Mouse (Mus musculus) large intestine, adult 2 months (tissue): Measurements from ENCODE around the gene Srsf2. TPM values are rescaled to one million over a fixed set of nuclear protein-coding genes. Genes with fewer than 3 reads are reported as not detected.
"Not testable (repeated sequence)": the region's sequence is repeated elsewhere in the genome, so short reads cannot be mapped to it uniquely, and the experiment has no call there.

Experiments
- DNase-seq: peaks from one replicate; pipeline ENCODE4 v3.0.0-alpha.2; 2012; ENCODE audit warnings: low read depth, low spot score
- WGBS: fragments of 180-500 bp; shearing (Covaris S2); methylation state at CpG from one replicate; pipeline ENCODE4 v1.1.7; 2018; 5-methylcytosine and 5-hydroxymethylcytosine counted together
- polyA plus RNA-seq: library from polyadenylated mRNA; depleted of rRNA; stranded (reverse); fragments of >200 nt; gene quantifications from 2 replicates; pipeline ENCODE4 v1.2.3, GENCODE M21; 2012; rRNA removed

The Srsf2 gene
- polyA plus RNA-seq, result 264 and 426 TPM in 2 replicates

GRCm38 (mm10) chr11:116852891-116853511 lies at the start of gene Srsf2:
TSS of gene Srsf2 (minus strand) at chr11:116853094.
- no peak for DNase-seq
- under 1% methylated on average over 74 of the region's 74 CpGs for WGBS

GRCm38 (mm10) chr11:116902588-116902987 lies 49.7 kb upstream of the Srsf2 start:
- WGBS, result 78% methylated on average over 10 of the region's 10 CpGs
- DNase-seq, result not testable (repeated sequence)

- 86% methylated on average over 12 of the region's 12 CpGs for WGBS
- DNase-seq, result no peak
These were observed 46.4 kb upstream of the Srsf2 start for GRCm38 (mm10) chr11:116899247-116899646.

GRCm38 (mm10) chr11:116895402-116895801 lies 42.5 kb upstream of the Srsf2 start:
- no peak for DNase-seq
- WGBS, result 82% methylated on average over 3 of the region's 3 CpGs

- WGBS, result 24% methylated on average over 19 of the region's 19 CpGs
- DNase-seq, result no peak
These were observed 40.9 kb upstream of the Srsf2 start for GRCm38 (mm10) chr11:116893532-116894442.

- DNase-seq, result no peak
- 73% methylated on average over 5 of the region's 5 CpGs for WGBS
These were observed 34.2 kb upstream of the Srsf2 start for GRCm38 (mm10) chr11:116887136-116887535.

GRCm38 (mm10) chr11:116885275-116886151 lies 32.6 kb upstream of the Srsf2 start:
- 4% methylated on average over 28 of the region's 28 CpGs for WGBS
- DNase-seq, result peak; percentile 64

GRCm38 (mm10) chr11:116884061-116884460 lies 31.2 kb upstream of the Srsf2 start:
- 81% methylated on average over 6 of the region's 6 CpGs for WGBS
- DNase-seq, result no peak

GRCm38 (mm10) chr11:116882446-116882845 lies 29.6 kb upstream of the Srsf2 start:
- no peak for DNase-seq
- 82% methylated on average over 10 of the region's 10 CpGs for WGBS

GRCm38 (mm10) chr11:116881440-116881839 lies 28.5 kb upstream of the Srsf2 start:
- 28% methylated on average over 5 of the region's 5 CpGs for WGBS
- DNase-seq, result no peak

- WGBS, result 37% methylated on average over 7 of the region's 7 CpGs
- no peak for DNase-seq
These were observed 27.9 kb upstream of the Srsf2 start for GRCm38 (mm10) chr11:116880839-116881238.

- 47% methylated on average over 8 of the region's 8 CpGs for WGBS
These were observed 25.6 kb upstream of the Srsf2 start for GRCm38 (mm10) chr11:116878454-116878853.

GRCm38 (mm10) chr11:116873987-116874386 lies 21.1 kb upstream of the Srsf2 start:
- WGBS, result 83% methylated on average over 20 of the region's 20 CpGs
- DNase-seq, result no peak

More at GRCm38 (mm10) chr11:116878454-116878853, 25.6 kb upstream of the Srsf2 start:
- DNase-seq, result peak; percentile 32

GRCm38 (mm10) chr11:116871538-116871937 lies 18.6 kb upstream of the Srsf2 start:
- 93% methylated on average over 9 of the region's 9 CpGs for WGBS
- no peak for DNase-seq

- DNase-seq, result no peak
- WGBS, result 85% methylated on average over 4 of the region's 4 CpGs
These were observed 16.7 kb upstream of the Srsf2 start for GRCm38 (mm10) chr11:116869641-116870040.

- 75% methylated on average over 8 of the region's 8 CpGs for WGBS
- no peak for DNase-seq
These were observed 16.3 kb upstream of the Srsf2 start for GRCm38 (mm10) chr11:116869223-116869622.

GRCm38 (mm10) chr11:116868129-116868528 lies 15.2 kb upstream of the Srsf2 start:
- WGBS, result 62% methylated on average over 3 of the region's 3 CpGs
- DNase-seq, result no peak

GRCm38 (mm10) chr11:116865945-116866585 lies 13.2 kb upstream of the Srsf2 start:
- WGBS, result 63% methylated on average over 12 of the region's 12 CpGs
- DNase-seq, result no peak

- WGBS, result 83% methylated on average over 10 of the region's 10 CpGs
- DNase-seq, result no peak
These were observed 11.6 kb upstream of the Srsf2 start for GRCm38 (mm10) chr11:116864444-116864843.
